Mouse (Mus musculus) right cerebral cortex, postnatal 36 days (tissue): ENCODE measurements at regions not wholly inside any gene's neighbourhood (a gene's known extent, or its start where the extent isn't known, plus 50 kb on each side); places are given as distances from the start of the nearest gene placed in this dataset.
A peak's percentile ranks its signal among the peaks of the same experiment; 100 is the strongest.
"Not testable (repeated sequence)": the region's sequence is repeated elsewhere in the genome, so short reads cannot be mapped to it uniquely, and the experiment has no call there.

Experiments used
- DNase-seq, 2 experiments: peaks; one replicate each; pipeline ENCODE4 v3.0.0; 2022; ENCODE audit warnings: low spot score in 2 of 2, mixed read lengths in 1 of 2

DNA sequence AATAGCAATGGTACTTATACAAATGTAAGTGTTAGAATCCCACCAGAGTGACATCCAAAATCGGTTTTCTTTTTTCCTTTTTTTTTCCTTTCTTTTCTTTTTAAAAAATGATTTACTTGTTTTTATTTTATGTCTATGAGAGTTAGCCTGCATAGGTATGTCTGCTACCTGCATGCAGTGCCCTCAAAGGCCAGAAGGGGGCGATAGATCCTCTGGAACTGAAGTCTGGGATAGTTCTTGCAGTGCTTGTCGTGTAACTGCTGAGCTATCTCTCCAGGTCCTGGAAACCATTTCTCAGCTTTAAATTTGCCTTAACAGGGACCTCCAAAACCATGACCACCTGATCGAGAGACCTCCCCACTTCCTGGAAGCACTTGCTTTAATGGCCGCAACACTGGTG is 93.8 kb downstream of the Defb7 start:
- DNase-seq, result no peak

DNA sequence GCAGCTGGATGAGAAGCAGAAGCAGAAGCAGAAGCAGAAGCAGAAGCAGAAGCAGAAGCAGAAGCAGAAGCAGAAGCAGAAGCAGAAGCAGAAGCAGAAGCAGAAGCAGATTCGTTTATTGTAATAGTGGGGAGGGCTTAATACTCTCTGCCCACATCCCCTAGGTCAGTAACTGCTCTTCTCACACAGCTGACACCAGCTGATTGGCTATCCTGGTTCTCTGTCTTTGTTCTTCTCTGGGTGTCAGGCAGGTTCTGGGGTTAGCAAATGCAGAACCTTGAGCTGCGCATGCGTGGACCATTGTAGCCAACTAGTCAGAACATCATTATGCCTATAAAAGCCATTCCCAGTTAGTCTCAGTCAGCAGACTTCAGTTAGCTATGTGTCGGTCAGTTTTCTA is 106.6 kb downstream of the Defb7 start:
- DNase-seq, result not testable (repeated sequence)

DNA sequence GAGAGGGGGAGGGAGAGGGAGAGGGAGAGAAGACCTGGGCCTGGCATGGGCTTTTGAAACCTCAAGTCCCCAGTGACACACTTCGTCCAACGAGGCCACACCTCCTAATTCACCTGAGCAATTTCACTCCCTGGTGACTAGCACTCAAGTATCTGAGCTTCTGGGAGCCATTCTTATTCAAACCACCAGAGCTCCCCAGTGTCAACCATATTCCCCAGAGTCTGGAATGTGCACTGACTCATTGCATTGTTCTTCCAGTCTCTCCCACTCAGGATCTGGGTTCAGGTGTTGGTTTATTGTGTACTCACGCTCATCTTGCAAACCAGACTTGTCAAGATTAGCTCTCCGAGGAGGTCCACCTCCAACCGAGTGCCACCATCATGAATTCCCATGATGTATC is 111.7 kb downstream of the Defb7 start:
- DNase-seq, result no peak

DNA sequence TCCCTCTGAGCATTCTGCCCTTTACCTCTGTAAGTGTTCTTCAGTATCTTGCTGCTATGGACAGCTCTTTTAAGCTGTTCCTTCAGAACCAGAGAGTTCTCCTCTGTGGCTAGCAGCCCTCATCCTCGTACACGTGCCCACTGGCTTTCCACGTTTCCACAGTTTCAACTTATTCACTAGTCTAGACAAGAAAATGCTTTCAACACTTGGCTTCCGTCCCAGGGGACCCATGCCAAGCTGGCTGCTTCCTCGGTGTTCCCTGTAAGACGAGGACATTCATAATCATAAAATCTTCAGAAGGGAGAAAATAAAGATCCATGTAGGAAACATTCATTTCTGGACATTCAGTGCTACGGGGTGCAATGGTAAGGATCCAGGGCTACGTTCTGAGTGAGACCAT is 101.9 kb upstream of the 4930467E23Rik start:
- peak in 1 of 2 experiments; percentile 22 for DNase-seq

- not testable (repeated sequence) for DNase-seq
These were observed 80.8 kb upstream of the 4930467E23Rik start for GRCm38 (mm10) chr8:19648591-19648990.
